Mouse (Mus musculus): ENCODE measurements around the gene Ace.

GRCm38 (mm10) chr11:105950519-105950918 lies 17.2 kb upstream of the Ace start:
- no peak for TF ChIP-seq CTCF (IDR thresholded peaks at IDR 0.05; ENCODE audit: low read depth)
- TF ChIP-seq EP300 (optimal IDR thresholded peaks at IDR 0.05) = no peak
